Mouse (Mus musculus) c-Kit-positive CD71-positive TER-119-negative erythroid progenitor cells, embryonic 14.5 days (primary cell): Measurements from ENCODE around the gene Sytl2.

ENCODE experiments used
- DNase-seq: peaks from one replicate; pipeline ENCODE4 v3.0.0-alpha.2; 2013; ENCODE audit warnings: low read depth

Sytl2 gene

DNA sequence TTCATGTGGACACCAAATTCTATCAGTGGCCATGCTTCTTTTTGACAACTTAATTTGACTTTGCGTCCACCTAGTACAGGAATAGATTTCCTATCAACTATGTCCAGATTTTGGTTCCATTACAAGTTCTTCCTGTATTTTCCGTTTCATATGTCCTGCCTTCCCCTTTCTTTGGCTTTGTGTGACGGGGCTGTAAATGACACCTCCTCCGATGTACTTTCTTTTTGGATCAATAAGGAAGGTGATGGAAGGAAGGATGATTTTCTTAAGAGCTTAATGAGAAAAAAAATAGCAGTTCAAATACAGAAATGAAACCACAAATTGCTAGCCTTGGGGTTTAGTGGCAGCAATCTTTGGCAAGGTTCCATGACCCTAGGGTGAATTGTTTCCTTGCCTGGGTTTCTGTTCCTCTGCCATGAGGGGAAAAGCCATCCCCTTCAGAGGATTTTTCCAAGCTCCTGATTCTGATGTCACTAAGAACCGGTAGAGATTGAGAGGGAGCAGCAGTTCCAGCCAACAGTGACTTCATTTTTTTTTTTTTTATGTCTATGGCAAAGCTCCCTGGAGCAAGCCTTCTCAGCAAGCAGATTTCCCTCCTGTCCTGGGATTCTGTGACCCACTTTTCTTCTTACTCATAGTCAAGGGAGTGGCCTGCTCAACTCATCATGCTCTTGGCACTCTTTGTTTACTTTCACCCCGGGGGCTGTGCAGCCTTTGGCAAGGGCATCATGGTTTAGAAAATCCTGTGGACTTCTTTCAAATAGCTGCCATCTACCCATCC, 68.2 kb downstream of the Sytl2 start:
- DNase-seq = no peak

DNA sequence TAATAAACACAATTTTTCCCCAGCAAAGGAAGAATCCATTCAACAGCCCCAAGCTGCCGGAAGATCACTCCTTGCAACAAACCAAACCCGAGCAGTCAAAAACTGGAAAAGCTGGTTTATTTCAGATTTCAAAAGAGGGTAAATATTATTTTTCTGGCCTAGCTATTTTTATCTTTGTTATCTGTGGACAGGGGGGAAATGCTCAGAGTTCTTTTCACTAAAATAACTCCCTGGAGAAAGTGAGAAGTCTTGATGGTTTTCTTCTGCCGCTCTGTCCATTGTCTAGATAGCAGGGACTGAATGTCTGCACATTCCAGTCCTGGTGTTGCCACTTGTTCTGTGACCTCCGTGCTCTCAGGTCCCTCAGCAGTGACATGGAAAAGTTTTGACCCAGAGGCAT, 70.8 kb downstream of the Sytl2 start:
- DNase-seq = no peak

DNA sequence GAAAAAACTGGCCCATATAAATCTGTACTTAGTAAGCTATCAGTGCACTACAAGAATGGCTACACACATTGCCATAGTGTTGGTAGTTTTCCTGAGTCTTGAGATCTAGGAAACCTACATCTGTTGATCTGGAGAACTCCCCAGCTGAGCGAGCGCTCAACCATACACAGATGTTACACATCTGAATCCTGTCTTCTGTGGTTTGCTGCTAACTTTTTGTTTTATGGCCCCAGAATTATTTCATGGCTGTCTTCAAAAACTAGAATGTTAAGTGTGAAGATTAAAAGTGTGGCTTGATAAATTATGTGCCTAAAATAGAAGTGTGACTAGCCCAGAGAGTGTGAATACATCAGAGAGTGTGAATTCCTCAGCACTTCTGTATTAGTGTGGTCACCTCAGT, 82.4 kb downstream of the Sytl2 start:
- DNase-seq = no peak

DNA sequence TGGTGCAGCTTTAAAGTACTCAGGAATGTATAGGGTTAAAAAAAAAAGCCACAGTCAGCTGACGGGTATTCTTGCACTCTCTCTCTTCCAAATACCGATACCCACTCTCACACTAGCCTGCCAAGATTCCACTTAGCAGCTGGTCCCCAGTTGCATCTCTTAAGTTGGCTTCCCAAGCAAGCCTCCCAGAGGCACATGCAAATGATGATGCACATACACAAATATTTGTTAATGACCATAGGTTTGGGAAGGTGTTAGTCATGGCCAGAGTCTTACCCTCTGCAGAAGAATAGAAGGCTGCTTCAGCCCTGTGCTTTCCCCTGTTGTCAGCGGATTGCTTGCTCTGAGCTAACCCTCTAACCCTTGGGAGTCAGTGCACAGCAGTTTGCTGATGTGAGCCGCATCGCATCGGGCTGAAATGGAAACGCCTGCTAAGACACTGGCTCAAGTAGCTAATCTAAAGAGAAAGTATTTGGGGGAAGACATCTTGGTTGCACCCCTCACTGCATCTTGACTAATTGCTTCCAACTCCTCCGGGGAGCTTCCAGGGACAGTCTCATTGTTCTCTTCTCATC, 84.9 kb downstream of the Sytl2 start:
- DNase-seq = no peak

DNA sequence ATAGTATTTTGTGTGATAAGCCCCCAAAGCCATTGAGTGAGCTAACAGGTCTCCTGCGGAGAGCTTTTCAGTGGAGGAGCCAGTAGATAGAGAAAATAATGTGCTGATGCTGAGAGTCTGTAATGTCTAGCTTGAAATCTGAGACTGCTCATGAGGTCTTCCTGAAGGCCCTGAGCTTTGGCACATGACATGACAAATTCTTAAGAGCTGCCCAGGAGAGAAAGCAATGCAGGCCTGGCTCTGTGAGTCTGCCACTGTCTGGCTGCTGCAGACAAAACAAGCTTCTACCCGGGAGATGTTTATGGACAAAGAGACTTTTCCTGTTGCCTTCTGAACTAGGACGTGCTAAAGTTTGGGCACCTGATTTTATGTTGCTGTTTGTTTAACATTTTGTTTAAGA, 87.7 kb downstream of the Sytl2 start:
- DNase-seq = no peak

DNA sequence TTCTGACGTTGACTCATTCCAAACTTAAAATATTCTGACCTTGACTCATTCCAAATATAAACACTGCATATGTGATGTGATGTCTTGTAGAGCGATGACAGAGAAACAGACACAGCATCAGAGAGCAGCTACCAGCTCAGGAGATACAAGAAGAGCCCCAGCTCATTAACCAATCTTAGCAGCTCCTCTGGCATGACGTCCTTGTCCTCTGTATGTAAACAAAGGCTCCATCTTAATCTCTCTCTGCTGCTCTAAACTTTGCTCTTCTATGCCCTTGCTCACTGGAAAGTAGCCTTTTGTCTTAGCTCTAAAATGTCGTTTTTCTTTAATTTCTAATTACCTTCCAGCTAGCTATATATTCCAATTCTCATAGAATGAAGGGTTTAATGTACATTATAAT, 93.0 kb downstream of the Sytl2 start:
- no peak for DNase-seq

DNA sequence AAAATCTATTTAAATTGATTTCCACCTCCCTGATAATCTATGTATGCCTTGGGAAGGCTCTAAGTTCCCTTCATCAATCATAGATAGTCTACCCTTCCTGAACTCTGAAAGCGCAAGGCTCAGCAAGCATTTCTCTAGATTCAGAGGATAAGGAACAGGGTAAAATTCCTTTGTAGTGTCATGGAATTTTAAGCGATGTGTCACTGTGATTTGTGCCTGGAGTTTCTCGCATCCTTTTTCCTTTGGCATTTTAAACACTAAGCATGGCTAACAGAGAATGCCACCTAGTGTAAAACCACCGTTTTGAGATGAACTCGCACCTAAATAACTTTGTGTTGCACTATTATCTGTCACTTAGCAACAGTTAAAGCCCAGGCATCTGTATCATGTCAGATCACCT, 93.9 kb downstream of the Sytl2 start:
- no peak for DNase-seq

DNA sequence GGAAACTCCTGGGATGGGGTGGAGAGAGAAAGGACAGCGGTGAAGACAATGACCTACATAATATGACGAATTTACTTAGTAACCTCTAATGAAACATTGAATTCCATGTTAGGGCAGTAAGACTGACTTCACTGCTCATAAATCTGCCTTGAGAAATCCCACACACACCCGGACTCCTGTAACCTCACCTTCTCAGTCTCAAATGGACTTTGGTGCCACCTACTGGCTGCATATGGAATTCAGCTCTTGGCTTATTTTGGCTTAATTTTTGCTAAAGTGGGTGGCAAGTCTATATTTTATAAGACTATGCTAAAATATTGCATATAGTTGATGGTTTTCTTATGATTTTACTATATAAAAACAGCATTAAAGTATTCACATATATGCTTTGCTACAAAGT, 107.9 kb downstream of the Sytl2 start:
- peak; percentile 48 for DNase-seq

DNA sequence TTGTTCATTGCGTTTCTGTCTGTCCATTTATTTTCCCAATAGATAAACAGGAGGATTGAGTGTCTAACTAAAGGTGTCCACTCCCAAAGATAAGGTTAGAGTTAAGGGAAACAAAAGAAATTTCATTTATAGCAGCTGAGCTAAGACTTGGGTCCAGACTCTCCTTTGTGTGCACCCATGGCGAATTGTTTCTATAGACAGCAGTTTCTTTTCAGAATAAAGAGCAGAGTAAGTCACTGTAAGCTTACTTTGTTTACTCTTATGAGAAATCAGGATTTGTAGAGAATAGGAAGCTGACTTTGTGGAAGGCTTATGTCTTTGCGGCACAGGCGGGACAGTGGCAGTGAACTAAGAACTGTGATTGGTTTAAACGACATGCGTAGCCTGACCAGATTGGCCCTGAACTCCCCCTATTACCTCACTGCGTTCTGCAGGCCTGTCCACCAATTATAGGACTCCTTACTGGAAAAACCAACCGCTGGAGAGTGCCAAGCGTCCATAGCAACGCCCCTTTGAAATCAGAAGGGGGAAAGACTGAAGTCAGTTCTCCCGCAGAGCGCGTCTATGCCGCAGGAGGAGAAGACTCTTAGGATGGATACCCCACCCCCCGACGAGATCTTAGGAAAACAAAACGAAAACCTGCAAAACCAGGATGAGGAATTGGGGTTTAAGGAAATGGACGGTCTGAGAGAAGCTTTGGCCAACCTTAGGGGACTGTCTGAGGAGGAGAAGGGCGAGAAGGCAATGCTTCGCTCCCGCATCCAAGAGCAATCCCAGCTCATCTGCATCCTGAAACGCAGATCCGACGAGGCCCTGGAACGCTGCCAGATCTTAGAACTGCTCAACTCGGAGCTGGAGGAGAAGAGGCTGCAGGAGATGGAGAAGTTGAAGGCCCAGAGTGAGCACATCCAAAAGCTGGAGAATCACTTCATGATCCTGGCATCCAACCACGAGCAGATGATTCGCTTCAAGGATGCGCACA, 124.3 kb downstream of the Sytl2 start, which contains the start of gene Ccdc89:
Ccdc89 (plus strand) TSS at position 558 of the 982 bp plus-strand sequence.
- DNase-seq = peak; percentile 40

DNA sequence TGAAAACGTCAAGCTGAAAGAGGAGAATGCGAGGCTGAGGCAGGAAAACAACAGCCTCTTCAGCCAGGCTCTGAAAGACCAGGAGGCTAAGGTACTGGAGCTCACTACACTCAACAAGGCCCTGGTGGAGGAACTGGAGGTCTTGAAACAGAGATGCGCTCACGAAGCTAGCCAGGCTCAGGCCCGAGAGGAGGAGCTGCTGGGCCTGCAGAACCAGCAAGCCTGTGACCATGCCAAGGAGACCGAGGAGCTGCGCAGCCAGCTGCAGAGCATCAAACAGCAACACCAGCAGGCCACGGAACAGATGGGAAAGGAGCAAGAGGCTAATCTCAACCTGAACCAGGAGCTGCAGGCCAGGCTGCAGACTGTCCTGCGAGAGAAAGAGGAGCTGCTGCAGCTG, 125.0 kb downstream of the Sytl2 start:
- no peak for DNase-seq

DNA sequence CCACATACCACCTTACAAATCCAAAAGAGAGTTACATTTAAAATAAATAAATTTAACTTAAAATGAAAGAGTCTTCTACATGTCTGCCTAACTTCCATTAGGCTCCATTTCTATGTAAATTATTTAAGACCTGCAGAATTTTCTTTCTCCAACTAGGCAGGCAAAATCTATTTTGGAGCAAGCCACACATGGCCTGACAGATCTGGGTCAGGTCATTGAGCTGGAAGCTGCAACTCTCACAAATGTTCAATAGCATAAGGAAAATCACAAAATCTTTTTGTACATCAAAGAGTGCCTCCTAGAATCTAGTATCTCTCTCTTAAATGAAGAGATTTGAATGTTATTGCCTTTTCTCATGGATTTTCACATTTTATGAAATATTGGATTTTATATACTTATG, 130.2 kb downstream of the Sytl2 start:
- no peak for DNase-seq

DNA sequence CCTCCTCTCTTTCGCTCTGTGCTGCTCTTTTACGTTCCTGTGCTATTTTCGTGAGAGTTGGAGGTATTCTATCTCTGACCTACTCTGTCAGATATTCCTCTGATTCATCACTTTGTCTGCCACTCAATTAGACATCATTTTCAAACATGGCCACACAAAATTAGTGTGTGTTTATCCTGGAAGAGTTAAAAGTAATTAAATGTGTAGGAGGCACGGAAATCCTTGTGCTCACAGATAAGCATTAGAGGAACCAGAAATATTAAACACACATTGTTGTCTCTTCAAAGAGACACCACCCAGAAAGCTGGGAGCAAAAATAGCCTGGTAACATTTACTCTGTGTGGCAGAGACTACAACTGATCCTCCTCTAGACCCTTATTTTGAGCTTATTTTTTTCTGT, 138.0 kb downstream of the Sytl2 start:
- DNase-seq = no peak

DNA sequence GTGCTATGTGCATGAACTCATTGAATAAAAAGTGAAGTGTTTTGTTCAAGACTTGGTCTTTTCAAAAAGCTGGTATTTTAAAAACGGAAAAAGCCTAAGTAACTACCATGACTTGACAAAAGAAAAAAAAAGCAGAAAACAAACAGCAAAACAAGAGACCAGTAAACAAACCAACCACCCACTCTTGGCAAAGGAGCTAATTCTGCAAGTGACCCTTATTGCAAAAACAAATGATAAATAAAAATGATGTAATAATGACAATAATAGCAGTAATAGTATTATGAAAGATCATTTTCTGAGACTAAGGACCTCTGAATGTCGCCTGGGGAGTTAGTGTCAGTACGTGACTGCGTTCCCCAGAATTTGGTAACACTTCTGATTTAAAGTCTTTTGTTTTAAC, 140.0 kb downstream of the Sytl2 start:
- no peak for DNase-seq

DNA sequence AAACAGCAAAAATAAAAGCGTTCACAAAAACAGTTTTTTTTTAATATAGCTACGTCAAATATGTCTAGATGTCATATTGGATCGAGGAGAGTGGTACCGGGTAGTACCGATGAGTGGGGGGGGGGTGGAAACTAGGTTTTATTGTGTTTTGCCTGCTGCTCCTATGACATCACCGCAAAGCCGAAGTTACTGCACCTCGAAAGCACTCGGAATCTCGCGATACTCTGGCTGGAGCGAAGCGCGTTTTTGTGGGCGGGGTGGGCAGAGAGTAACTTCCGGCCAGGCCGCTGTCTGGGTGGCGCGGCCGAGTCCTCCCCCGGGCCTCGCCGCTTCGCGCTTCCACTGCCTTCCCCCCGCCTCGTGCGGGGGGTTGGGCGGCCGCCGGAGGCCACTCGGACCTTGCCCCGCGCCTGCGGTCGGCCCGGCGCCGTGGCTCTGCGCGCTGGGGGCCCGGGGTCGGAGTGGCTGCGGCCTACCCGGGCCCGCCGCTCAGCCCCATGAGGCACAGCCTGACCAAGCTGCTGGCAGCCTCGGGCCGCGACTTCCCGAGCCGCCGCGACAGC, 140.5 kb downstream of the Sytl2 start, which contains the start of gene Crebzf:
Crebzf (plus strand) TSS at position 212 of the 563 bp plus-strand sequence.
- DNase-seq = peak; percentile 96

DNA sequence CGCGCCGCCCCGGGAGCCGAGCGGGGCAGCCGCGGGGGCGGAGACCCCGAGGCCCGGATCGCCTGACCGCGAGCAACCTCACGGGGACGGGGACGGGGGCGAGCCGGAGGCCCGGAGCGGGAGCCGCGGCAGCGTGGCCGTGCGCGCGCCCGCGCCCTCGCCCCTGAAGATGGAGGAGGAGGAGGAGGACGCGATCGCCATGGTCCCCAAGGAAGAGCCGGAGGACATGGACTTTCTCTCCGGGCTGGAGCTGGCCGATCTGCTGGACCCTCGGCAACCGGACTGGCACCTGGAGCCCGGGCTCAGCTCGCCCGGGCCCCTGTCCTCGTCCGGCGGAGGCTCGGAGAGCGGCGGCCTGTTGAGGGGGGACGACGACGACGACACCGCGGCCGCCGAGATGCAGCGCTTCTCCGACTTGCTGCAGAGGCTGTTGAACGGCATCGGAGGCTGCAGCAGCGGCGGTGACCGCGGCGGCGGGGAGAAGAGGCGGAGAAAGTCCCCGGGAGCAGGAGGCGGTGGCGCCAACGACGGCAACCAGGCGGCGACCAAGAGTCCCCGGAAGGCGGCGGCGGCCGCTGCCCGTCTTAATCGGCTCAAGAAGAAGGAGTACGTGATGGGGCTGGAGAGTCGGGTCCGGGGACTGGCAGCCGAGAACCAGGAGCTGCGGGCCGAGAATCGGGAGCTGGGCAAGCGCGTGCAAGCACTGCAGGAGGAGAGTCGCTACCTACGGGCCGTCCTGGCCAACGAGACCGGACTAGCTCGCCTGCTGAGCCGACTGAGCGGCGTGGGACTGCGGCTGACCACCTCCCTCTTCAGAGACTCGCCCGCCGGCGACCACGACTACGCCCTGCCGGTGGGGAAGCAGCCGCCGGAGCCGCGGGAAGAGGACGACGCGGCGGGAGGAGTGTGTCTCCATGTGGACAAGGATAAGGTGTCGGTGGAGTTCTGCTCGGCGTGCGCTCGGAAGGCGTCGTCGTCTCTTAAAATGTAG, 141.3 kb downstream of the Sytl2 start:
- no peak for DNase-seq

DNA sequence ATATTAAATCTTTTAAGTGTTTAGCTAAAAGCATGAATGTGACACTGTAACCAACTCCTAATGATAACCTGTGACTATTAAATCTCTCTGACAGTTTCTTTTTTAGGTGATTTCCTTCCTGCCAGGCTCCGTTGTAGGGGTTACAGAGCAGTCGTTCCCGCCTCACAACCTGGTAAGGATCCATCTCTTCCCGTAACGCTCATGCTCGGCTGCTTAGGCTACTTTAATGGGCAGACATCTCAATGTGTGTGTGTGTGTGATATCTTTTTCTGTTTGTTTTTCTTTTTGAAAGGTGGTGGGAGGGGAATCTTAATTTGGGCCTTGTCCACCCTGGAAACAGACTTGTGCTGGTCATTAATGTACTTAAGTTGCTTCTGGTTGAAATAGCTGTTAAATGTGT, 142.2 kb downstream of the Sytl2 start:
- no peak for DNase-seq

DNA sequence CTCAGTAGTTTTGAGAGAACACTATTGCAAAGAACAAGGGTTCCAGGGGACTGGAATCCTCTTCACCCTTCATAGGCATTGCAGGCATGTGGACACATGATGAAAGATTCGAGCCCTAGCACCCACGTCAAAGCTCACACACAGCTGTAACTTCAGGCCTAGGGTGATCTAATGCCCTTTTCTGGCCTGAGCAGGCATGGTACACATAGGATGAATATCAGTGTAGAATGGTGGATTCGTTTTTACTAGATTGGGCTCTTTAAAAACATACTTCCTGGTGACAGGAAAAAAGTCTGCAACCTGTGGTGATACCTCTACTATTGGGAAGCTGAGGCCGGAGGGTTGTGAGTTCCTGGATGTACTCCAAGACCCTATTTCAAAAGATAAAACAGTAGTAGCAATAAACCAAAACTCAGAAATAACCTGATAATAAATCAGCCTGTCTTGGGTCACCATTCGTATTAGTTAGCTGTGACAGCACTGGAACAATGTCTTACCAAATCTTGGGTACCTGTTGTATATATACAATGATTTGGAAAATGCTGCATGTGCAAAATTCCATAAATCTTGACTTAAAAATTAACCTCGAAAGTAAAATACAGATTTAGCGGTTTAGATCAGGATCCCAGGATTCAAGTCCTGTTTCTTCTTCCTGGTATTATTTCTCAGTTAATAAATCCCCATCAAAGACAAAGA, 154.2 kb downstream of the Sytl2 start:
- DNase-seq = no peak

DNA sequence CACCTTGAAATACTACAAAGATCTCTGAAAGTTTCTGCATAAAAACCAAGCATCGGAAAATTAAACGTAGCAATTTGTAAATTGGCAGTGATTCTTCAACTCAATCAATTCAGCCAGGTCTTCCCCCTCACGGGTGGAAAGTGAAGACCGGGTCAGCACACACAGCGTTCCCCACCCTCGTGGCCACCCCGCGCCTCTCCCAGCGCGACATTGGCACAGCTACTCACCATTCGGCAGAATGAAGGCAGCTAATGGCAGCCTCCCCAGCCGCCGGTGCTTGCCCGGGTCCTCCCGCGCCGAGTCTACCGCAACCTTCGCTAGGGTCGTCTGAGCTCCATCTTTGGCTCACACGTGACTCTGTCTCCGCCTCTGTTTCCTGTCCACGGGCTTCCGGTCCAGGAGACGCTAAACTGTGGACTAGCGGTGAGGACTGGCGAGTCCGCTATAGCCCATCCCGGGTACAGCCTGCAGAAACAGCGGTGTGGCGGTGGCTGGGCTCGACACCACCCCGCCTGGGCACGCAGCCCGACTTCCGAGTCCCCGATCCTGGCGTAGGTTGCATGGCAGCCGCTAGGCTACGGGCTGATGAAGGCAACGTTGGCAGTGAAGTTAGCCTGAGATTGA, 154.9 kb downstream of the Sytl2 start, which contains the start of gene Tmem126a:
Tmem126a (minus strand) TSS at position 385 of the 624 bp plus-strand sequence.
- DNase-seq = peak; percentile 75

DNA sequence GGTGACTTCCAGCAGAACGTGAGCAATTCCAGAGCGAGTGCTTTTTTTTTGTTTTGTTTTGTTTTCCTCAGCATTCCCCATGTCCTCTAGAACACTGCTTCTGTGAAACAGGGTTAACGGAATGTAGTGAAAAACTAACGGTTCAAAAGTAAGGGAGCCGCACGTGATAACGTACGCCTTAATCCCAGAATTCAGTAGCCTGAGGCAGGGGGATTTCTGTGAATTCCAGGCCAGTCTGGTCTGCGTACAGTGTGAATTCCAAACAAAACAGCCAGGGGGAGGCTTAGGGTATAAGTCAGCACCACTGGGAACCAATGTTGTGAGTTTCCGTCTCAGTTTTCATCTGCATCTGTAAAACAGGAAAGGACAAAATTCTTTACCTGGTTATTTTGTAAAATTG, 155.5 kb downstream of the Sytl2 start:
- no peak for DNase-seq
